Mouse (Mus musculus) E14TG2a.4 (cell line): ENCODE measurements around the gene Pdgfra.

ENCODE experiments used
- CTCF ChIP-seq: conservative IDR thresholded peaks from 2 replicates; pipeline ENCODE4 v1.5.1; 2014; ENCODE audit warnings: low read length
- POU5F1 ChIP-seq: IDR thresholded peaks from 2 replicates; pipeline ENCODE4 v1.6.1; 2014; ENCODE audit warnings: low read length, borderline replicate concordance

GRCm38 (mm10) chr5:75106511-75106910 is 45.6 kb upstream of the Pdgfra start:
- no peak for TF ChIP-seq CTCF
- TF ChIP-seq POU5F1 = no peak
